In genomic region chr4:53931068-53931467, GRCm38 (mm10) we compare ENCODE assay signal across 10 mouse cellular contexts.
DNase-seq lines count a peak whose midpoint lies in the region; ATAC-seq and TF ChIP-seq lines count a peak whose summit lies in the region.
"Had no signal": no experiment of that assay in that cellular context is flagged by ENCODE, and none has a peak within 500 bp of the region (broad histone marks: within the 10 kb centered on the region; RNA-seq: fewer than 3 reads in every experiment).

No protein-coding gene starts in this region.

- 88% methylated on average over 3 of the region's 3 CpGs for WGBS in kidney, embryonic 15.5 days
- 84% methylated on average over 3 of the region's 3 CpGs for WGBS in forebrain, embryonic 11.5 days
- 90% methylated on average over 3 of the region's 3 CpGs for WGBS in forebrain, embryonic 15.5 days

- H3K36me3 ChIP-seq in kidney, embryonic 15.5 days: no peaks in the 10 kb centered on the region
- no peaks in the 10 kb centered on the region for H3K36me3 ChIP-seq in forebrain, embryonic 11.5 days (ENCODE audit: control insufficient read depth, insufficient read depth, low read length)
- no peaks in the 10 kb centered on the region for H3K36me3 ChIP-seq in forebrain, embryonic 15.5 days
- H3K36me3 ChIP-seq: liver, embryonic 12.5 days had no signal

- H3K9me3 ChIP-seq in kidney, embryonic 15.5 days (replicated peaks): no peaks in the 10 kb centered on the region
- no peaks in the 10 kb centered on the region for H3K9me3 ChIP-seq in forebrain, embryonic 11.5 days (ENCODE audit: control insufficient read depth, low read length)
- no peaks in the 10 kb centered on the region for H3K9me3 ChIP-seq in forebrain, embryonic 15.5 days
- H3K9me3 ChIP-seq: liver, embryonic 12.5 days had no signal

- H3K27ac ChIP-seq in kidney, embryonic 15.5 days: no peak overlapping the region
- no peak overlapping the region for H3K27ac ChIP-seq in forebrain, embryonic 11.5 days (ENCODE audit: low read depth, low read length)
- H3K27ac ChIP-seq in forebrain, embryonic 15.5 days (replicated peaks): no peak overlapping the region
- H3K27ac ChIP-seq in left cerebral cortex, adult 2 months: no peak overlapping the region
- H3K27ac ChIP-seq: liver, embryonic 12.5 days had no signal

- H3K4me1 ChIP-seq in kidney, embryonic 15.5 days: peaks cover 3% of the 10 kb centered on the region; the same call in 1 of the 2 replicates
- no peaks in the 10 kb centered on the region; the same call in 1 of the 2 replicates for H3K4me1 ChIP-seq in forebrain, embryonic 11.5 days (replicated peaks; ENCODE audit: control insufficient read depth, insufficient read depth, low read length)
- H3K4me1 ChIP-seq in forebrain, embryonic 15.5 days: peaks cover 5% of the 10 kb centered on the region
- H3K4me1 ChIP-seq: liver, embryonic 12.5 days had no signal

- DNase-seq in kidney, adult 8-10 months: no peak
- DNase-seq in forebrain, embryonic 11.5 days (ENCODE audit: low spot score): no peak
- no peak for DNase-seq in left cerebral cortex, adult 2 months (ENCODE audit: extremely low spot score in 1 of 2, low spot score in 2 of 2)
- no peak for DNase-seq in adrenal gland, adult (ENCODE audit: inconsistent age in 2 of 2, low spot score in 1 of 2)
- DNase-seq: cerebellum, adult 11 months; thymus, adult 18-20 months had no signal

- intact Hi-C loops in left cerebral cortex, adult 2 months (cut with DNase I): loop anchor here (2.0 to 10.0 kb wide), 4 partner anchors 396 to 1310 kb away; no protein-coding TSS in a partner anchor

- H3K4me3 ChIP-seq in kidney, embryonic 15.5 days (replicated peaks): no peak overlapping the region
- no peak overlapping the region for H3K4me3 ChIP-seq in forebrain, embryonic 11.5 days (ENCODE audit: low read depth, low read length)
- no peak overlapping the region for H3K4me3 ChIP-seq in forebrain, embryonic 15.5 days
- H3K4me3 ChIP-seq in left cerebral cortex, adult 2 months: no peak overlapping the region
- H3K4me3 ChIP-seq: liver, embryonic 12.5 days had no signal

- no peaks in the 10 kb centered on the region for H3K27me3 ChIP-seq in kidney, embryonic 15.5 days
- no peaks in the 10 kb centered on the region for H3K27me3 ChIP-seq in forebrain, embryonic 11.5 days (ENCODE audit: control insufficient read depth, insufficient read depth, low read length)
- no peaks in the 10 kb centered on the region for H3K27me3 ChIP-seq in forebrain, embryonic 15.5 days
- H3K27me3 ChIP-seq: liver, embryonic 12.5 days had no signal

- H3K4me2 ChIP-seq in kidney, embryonic 15.5 days: no peak overlapping the region
- H3K4me2 ChIP-seq in forebrain, embryonic 11.5 days (ENCODE audit: low read depth, low read length, severe bottlenecking): no peak overlapping the region
- H3K4me2 ChIP-seq in forebrain, embryonic 15.5 days (replicated peaks): no peak overlapping the region

- ATAC-seq in kidney, embryonic 15.5 days (replicated peaks; ENCODE audit: low FRiP score): peak; percentile 43
- ATAC-seq in forebrain, embryonic 11.5 days (replicated peaks; ENCODE audit: low FRiP score): peak; percentile 51
- peak; percentile 62; the same call in 1 of the 2 replicates for ATAC-seq in forebrain, embryonic 15.5 days (replicated peaks)
- peak; percentile 18; the same call in 1 of the 2 replicates for ATAC-seq in megakaryocyte-erythroid progenitor cell, adult 5-6 weeks (replicated peaks; ENCODE audit: low FRiP score, low TSS enrichment, poor library complexity, severe bottlenecking)

- no peak for TF ChIP-seq CTCF in left cerebral cortex, adult 2 months (IDR thresholded peaks at IDR 0.05)

- no peak overlapping the region for H3K9ac ChIP-seq in kidney, embryonic 15.5 days
- no peak overlapping the region for H3K9ac ChIP-seq in forebrain, embryonic 11.5 days (ENCODE audit: low read length)
- no peak overlapping the region for H3K9ac ChIP-seq in forebrain, embryonic 15.5 days (replicated peaks)
- H3K9ac ChIP-seq: liver, embryonic 12.5 days had no signal
